Mouse (Mus musculus) R1 (cell line): ENCODE measurements at regions not wholly inside any gene's neighbourhood (a gene's known extent, or its start where the extent isn't known, plus 50 kb on each side); places are given as distances from the start of the nearest gene placed in this dataset.

Experiments
- DNase-seq: peaks from one replicate; pipeline ENCODE4 v3.0.0-alpha.2; 2018; ENCODE audit warnings: low read depth, low spot score

- DNase-seq = no peak
Observed at GRCm38 (mm10) chr15:24720346-24720745, 693.2 kb downstream of the Basp1 start.

DNA sequence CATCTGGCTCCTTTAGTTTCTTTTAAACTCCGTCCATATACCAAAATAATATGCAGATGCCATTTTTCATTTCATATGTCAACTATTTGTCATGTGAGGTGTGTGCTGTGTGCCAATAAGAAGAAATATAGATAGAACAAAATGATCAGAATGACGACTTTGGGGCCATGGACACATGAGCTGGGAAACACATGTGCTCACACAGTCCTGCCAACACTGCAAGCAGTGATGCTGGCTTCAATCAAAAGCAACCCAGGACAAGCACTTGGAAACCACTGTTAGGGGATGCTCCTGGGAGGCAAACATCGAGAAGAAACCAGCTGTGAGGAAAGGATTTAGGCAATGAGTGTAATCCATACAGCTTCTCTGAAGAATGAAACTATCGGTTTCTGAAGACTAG lies 731.4 kb downstream of the Basp1 start:
- DNase-seq = no peak

DNA sequence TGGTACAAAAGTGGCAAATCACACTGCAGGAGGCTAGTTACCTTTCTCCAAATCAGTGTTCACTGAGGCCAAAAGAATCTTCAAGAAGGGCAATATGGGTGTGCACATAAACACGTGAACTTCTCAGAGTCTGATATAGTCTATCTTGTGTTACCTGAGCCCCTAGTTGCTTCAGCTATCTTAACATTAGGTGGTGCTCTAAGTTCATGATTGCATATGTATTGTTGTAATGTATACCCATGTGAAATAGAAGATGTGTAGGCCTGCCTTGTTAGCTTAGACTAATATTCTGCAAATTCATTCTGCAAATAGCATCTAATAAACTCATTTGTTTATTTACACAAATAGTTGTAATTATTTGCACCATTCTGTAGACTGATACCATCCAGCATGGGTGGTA lies 764.6 kb downstream of the Basp1 start:
- DNase-seq = no peak

- DNase-seq = no peak
Observed at GRCm38 (mm10) chr15:24635620-24636019, 777.9 kb downstream of the Basp1 start.

GRCm38 (mm10) chr15:24596242-24596641 lies 817.3 kb downstream of the Basp1 start:
- peak; percentile 34 for DNase-seq

DNA sequence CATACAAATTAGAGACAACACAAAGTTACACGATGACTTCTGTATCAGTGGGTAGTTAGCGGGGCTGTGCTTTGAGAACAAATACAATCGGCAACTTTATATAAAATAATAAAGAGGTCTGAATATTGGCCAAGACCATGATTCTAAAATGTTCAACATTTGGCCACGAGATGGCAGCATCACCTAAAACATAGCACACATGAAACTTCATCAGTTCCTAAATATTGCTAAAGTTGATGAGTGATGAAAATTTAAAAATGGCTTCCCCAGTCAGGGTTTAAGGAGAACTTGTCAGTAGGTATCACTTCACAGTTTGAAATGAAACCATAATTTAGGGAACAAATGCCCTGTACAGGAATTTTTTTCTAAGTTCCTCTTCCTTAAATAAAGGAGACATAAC lies 824.6 kb downstream of the Basp1 start:
- peak; percentile 36 for DNase-seq

GRCm38 (mm10) chr15:24566981-24567380 lies 846.6 kb downstream of the Basp1 start:
- DNase-seq = peak; percentile 43

DNA sequence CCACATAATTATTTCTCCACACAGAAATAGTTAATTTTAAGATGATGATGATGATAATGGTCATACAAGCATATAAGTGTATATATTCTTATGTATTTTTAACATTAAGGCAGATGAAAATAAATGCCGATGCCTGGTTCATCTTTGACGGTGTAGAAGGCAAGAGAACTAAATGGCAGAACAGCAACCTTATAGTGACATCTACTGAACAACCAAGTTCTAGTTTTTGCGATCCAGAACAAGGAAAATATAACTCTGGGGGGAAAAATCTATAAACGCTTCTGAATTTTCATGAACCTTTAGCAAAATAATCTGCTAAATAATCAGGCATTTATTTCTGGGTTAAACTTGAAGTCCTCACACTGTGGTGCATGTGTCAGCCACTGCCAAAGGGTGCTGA lies 856.8 kb downstream of the Basp1 start:
- no peak for DNase-seq

GRCm38 (mm10) chr15:24550108-24550507 lies 863.5 kb downstream of the Basp1 start:
- no peak for DNase-seq

GRCm38 (mm10) chr15:24530065-24530464 lies 883.5 kb downstream of the Basp1 start:
- DNase-seq = peak; percentile 83

DNA sequence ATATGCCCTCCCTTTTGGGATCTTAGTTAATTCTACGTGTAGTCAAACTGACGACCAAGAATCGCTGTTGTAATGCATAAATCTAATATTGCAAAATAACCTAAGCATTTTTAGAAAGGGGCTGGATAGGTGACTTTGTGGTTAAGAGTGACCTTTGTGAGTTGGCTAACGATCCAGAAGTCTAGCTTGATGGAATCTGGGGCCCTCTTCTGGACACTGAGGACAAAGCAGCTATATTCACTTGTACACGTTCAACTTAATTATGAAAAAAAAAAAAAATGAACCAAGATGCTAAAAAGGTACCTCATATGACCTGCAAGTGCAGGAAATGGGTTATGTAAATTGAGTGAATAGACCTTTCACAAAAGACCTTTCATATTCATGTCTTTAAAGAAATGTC lies 886.2 kb downstream of the Basp1 start:
- DNase-seq = peak; percentile 24

- DNase-seq = no peak
Observed at GRCm38 (mm10) chr15:24513926-24514325, 899.6 kb downstream of the Basp1 start.

GRCm38 (mm10) chr15:24501907-24502559 lies 911.5 kb downstream of the Basp1 start:
- DNase-seq = no peak

DNA sequence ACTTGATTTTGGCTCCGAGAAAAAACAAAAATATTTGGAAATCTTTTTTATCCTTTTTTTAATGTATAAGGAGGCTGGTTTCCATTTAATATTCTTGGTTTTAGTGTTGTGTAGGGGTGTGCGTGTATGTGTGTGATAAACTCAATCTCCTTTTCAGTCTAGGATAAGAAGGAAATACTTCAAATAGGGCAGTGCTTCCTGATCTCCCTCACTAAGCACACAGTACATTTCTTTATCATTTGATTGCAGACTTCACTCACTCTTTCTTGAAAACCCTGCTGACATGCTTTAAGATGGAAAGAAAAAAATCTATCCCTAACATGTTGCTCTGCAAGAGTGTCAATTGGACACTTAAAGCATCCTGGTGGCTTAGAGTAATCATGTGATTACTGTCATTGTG lies 927.3 kb downstream of the Basp1 start:
- no peak for DNase-seq

DNA sequence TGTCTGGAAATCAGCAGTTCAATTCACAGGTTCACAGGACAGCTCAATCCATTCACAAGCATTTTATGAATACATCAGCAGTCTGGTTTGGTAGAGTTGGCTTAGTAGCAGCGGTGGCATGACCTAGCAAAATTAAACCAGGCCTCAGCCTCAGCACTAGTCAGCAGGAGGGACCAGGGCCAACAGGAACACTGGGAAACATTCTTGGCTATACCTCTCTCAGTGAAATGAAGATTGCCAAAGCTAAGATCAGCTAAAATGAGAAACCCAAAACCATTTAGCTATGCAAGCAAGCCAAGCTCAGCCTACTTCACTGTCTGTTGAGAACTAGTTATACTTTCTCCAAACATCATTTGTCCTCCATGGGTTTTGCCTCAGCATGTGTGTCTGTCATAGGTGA lies 945.3 kb downstream of the Basp1 start:
- DNase-seq = no peak

DNA sequence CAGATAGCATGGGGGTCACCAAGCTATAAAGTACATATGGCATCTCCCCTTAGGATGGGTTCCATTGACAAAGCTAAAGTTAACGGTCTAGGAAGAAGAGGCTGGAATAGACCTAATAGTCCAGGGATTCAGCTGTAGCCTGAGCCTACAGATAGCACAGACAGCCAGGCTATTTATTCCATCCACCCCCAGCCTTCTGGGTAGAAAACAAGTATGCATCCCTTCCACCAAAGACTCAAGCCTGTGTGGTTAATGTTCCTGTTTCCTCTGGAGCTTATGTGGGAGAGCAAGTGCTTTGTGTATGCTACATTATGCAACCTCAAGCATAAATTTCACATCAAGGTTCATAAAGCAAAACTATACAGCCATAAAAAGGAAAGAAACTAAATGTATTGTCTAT lies 955.8 kb downstream of the Basp1 start:
- DNase-seq = no peak

GRCm38 (mm10) chr15:24433083-24433482 lies 980.5 kb downstream of the Basp1 start:
- DNase-seq = no peak

DNA sequence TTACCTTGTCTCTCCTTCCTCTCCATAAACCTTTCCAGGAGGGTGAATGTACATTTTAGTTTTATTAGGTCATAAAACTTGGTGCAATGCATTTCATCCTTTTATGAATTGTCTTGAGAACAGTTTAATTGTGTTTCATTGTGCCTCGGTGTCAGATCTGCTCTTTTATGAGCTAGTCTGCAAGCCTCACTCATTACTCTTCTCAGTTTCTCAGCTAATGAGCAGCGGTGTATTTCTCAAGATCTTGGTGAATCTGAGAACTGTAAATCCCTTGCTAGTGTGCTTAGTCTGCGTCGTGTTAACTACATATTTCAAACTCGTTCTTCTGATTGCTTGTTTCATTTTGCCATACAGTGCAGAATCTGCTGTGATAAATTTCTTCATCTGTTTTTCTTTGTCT lies 984.4 kb downstream of the Basp1 start:
- no peak for DNase-seq

DNA sequence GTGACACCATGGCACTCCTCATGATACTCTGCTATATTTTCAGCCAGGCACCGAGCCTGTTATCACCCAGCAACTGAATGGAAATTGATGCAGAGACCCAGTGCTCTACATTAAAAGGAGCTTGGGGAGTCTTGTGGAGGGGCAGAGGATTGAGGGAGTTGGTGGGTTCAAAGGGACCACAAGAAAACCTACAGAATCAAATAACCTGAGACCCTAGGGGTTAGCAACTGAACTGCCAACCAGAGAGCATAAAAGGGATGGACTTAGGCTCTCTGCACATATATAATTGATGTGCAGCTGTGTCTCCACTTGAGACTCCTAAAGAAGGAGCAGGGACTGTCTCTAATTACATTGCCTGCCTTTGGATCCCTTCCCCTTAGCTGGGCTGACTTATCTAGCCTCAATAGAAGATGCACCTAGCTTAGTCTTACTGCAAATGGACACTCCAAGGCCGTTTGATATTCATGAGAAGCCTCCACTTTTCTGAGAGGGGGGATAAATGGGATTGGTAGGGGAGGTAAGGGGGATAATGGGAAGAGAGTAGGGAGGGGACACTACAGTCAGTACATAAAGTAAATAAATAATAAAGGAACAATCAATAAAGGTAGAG lies 991.1 kb downstream of the Basp1 start:
- DNase-seq = no peak

DNA sequence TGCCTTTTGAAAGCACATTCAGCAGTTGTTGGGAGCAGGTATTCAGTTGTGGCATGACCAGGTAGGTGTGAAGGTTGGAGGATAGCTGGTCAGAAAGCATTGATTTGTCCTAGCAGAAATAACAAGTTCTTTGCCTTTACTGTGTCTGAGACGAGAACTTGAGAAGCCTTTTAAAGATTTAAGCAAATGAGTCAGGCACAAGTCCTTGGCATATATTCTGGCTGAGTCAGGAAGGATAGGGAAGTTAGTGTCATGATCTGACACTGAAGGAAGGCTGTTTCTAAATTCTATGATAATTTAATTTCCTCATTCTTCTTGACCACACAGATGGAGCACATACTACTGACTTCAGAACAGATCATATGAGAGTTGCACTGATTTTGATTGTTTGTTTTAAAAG lies 993.8 kb downstream of the Basp1 start:
- DNase-seq = no peak

DNA sequence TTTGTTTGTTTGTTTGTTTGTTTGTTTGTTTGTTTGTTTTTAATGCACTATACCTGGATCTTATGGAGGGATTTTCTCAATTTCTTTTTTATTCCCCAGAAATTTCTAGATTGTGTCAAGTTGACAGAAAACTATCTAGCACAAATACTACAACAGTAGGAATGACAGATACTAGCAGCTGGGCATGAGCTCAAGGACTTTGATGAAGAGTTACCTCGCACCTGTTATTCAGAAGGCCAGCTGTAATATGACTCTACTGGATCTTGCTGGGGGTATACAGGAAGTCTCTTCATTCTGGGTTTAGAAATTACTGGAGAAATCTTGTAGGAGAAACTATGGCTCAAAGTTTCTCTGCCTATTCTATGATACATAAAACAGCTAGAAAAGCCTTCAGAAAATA lies 994.4 kb downstream of the Basp1 start:
- no peak for DNase-seq

- peak; percentile 62 for DNase-seq
Observed at GRCm38 (mm10) chr15:24407691-24408090, 1005.9 kb downstream of the Basp1 start.

DNA sequence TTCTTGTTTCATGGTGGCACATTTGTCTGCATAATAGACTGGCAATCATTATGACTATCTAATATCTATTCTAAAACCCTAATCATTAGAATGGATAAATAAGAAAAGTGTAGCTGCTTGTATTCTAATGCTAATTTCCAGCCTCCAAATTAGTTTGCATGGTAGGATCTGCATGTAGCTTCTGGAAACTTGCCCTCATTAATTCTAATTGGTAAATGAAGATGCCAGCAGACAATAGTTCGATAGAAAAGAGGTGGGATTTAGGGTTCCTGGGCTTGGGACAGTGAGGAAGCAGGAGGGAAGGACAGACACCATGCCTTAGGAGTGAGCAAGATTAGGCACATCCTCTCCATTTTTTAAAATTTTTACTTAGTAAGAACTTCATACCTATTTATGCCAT lies 1008.3 kb downstream of the Basp1 start:
- no peak for DNase-seq

DNA sequence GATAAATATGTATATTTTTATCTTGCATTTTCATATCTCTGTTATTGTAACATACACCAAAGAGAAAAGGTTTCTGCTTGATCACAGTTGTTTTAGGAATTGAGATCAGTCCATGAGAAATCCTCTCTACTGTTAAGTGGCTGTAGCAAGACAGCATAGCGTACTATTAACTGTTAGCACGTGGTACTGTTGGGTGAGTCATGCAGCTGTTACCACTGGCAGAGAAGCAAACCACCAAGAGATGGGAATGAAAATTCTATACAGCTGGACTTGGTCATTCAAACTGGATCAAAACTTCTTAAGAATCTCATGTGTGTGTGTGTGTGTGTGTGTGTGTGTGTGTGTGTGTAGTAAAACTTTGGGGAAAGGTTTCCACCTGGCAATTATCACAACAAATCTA lies 1013.5 kb downstream of the Basp1 start:
- no peak for DNase-seq
